Mouse (Mus musculus) liver, embryonic 12.5 days (tissue): ENCODE data around the gene Tmed6. TPM values are rescaled to one million over a fixed set of nuclear protein-coding genes. Genes with fewer than 3 reads are reported as not detected.

Experiments used
- ATAC-seq: fragments of 200-750 bp; cut with Nextera tagmentation; 2 replicates; pipeline ENCODE4 v1.8.0; 2017; ENCODE audit warnings: moderate number of reproducible peaks, mild to moderate bottlenecking, moderate library complexity
- H3K27ac ChIP-seq: fragments of 300-500 bp; sonication (generic); 2 replicates; pipeline ENCODE4 v1.5.1; 2016; ENCODE audit warnings: mild to moderate bottlenecking
- H3K27me3 ChIP-seq: fragments of 300-500 bp; sonication (generic); replicated peaks from 2 replicates; pipeline ENCODE4 v1.6.1; 2016; ENCODE audit warnings: mild to moderate bottlenecking, moderate library complexity
- H3K36me3 ChIP-seq: fragments of 300-500 bp; sonication (generic); 2 replicates; pipeline ENCODE4 v1.6.1; 2016; ENCODE audit warnings: mild to moderate bottlenecking, moderate library complexity
- H3K4me1 ChIP-seq: fragments of 300-500 bp; sonication (generic); 2 replicates; pipeline ENCODE4 v1.6.1; 2016
- H3K4me2 ChIP-seq: fragments of 300-500 bp; sonication (generic); 2 replicates; pipeline ENCODE4 v1.6.1; 2016; ENCODE audit warnings: mild to moderate bottlenecking, moderate library complexity
- H3K4me3 ChIP-seq: fragments of 300-500 bp; sonication (generic); 2 replicates; pipeline ENCODE4 v1.5.1; 2016; ENCODE audit warnings: mild to moderate bottlenecking, moderate library complexity
- H3K9ac ChIP-seq: fragments of 300-500 bp; sonication (generic); 2 replicates; pipeline ENCODE4 v1.6.1; 2016; ENCODE audit warnings: mild to moderate bottlenecking, moderate library complexity
- H3K9me3 ChIP-seq: fragments of 300-500 bp; sonication (generic); replicated peaks from 2 replicates; pipeline ENCODE4 v1.6.1; 2016; ENCODE audit warnings: mild to moderate bottlenecking, moderate library complexity
- WGBS: fragments of 180-500 bp; shearing (Covaris S2); methylation state at CpG from one replicate; pipeline ENCODE4 v1.1.7; 2016; ENCODE audit not compliant: insufficient replicate concordance; 5-methylcytosine and 5-hydroxymethylcytosine counted together
- polyA plus RNA-seq: library from polyadenylated mRNA; unstranded; fragments of >200 nt; fragmentation: Nextera tagmentation; extraction: Ambion mirVana; gene quantifications from 2 replicates; pipeline ENCODE4 v1.2.1, GENCODE M21; 2016

The Tmed6 gene
- polyA plus RNA-seq, 1 experiment from 2014 or later: 5.7 TPM

GRCm38 (mm10) chr8:107100635-107101034 lies 35.2 kb upstream of the Tmed6 start:
- Histone ChIP-seq H3K9me3 (no peaks in the 10 kb centered on the region), H3K9ac (no peak overlapping the region), H3K36me3 (no peaks in the 10 kb centered on the region), H3K27me3 (no peaks in the 10 kb centered on the region), H3K4me3 (no peak overlapping the region), H3K27ac (no peak overlapping the region), H3K4me2 (no peak overlapping the region), H3K4me1 (peaks cover 5% of the 10 kb centered on the region)
- no peak for ATAC-seq
- 73% methylated on average over 2 of the region's 2 CpGs for WGBS

- H3K27ac ChIP-seq: peak within 1 kb of the TSS; percentile 96
- 3% methylated on average over 39 of the region's 39 CpGs for WGBS
- H3K27me3 ChIP-seq: no peaks in the 10 kb centered on the region
- peaks cover 33% of the 10 kb centered on the region for H3K4me1 ChIP-seq
- peak within 1 kb of the TSS; percentile 80 for H3K4me2 ChIP-seq
- peaks cover 32% of the 10 kb centered on the region for H3K36me3 ChIP-seq
- peak within 1 kb of the TSS; percentile 95 for H3K9ac ChIP-seq
- peak within 1 kb of the TSS; percentile 87 for H3K4me3 ChIP-seq
- no peaks in the 10 kb centered on the region for H3K9me3 ChIP-seq
- peak; percentile 92 for ATAC-seq
Observed at GRCm38 (mm10) chr8:107096366-107097036, 31.1 kb upstream of the Tmed6 start, which contains the start of gene Terf2. Gene Terf2 (minus strand): TSS chr8:107096547.

GRCm38 (mm10) chr8:107095717-107096365 lies 30.4 kb upstream of the Tmed6 start:
- Histone ChIP-seq H3K27ac (peak overlapping the region; percentile 96), H3K9me3 (no peaks in the 10 kb centered on the region), H3K4me3 (peak overlapping the region; percentile 87), H3K4me2 (peak overlapping the region; percentile 80), H3K27me3 (no peaks in the 10 kb centered on the region), H3K4me1 (peaks cover 33% of the 10 kb centered on the region), H3K36me3 (peaks cover 39% of the 10 kb centered on the region), H3K9ac (peak overlapping the region; percentile 95)
- no peak for ATAC-seq
- 1% methylated on average over 43 of the region's 53 CpGs for WGBS

- WGBS: 88% methylated on average over 7 of the region's 7 CpGs
- no peak overlapping the region for H3K4me3 ChIP-seq
- H3K27me3 ChIP-seq: no peaks in the 10 kb centered on the region
- peaks cover 28% of the 10 kb centered on the region for H3K4me1 ChIP-seq
- peaks cover 89% of the 10 kb centered on the region for H3K36me3 ChIP-seq
- H3K27ac ChIP-seq: no peak overlapping the region
- no peak overlapping the region for H3K9ac ChIP-seq
- ATAC-seq: no peak
- no peaks in the 10 kb centered on the region for H3K9me3 ChIP-seq
- no peak overlapping the region for H3K4me2 ChIP-seq
Observed at GRCm38 (mm10) chr8:107090531-107090930, 25.1 kb upstream of the Tmed6 start.

- Histone ChIP-seq H3K4me2 (no peak overlapping the region), H3K27ac (no peak overlapping the region), H3K4me3 (no peak overlapping the region), H3K27me3 (no peaks in the 10 kb centered on the region), H3K9ac (no peak overlapping the region), H3K36me3 (peaks cover 96% of the 10 kb centered on the region), H3K9me3 (no peaks in the 10 kb centered on the region), H3K4me1 (peaks cover 8% of the 10 kb centered on the region)
- 87% methylated on average over 5 of the region's 5 CpGs for WGBS
- ATAC-seq: no peak
Observed at GRCm38 (mm10) chr8:107088526-107089063, 23.2 kb upstream of the Tmed6 start.

GRCm38 (mm10) chr8:107086018-107086417 lies 20.6 kb upstream of the Tmed6 start:
- 94% methylated on average over 5 of the region's 5 CpGs for WGBS
- H3K27ac ChIP-seq: no peak overlapping the region
- no peaks in the 10 kb centered on the region for H3K4me1 ChIP-seq
- no peak overlapping the region for H3K4me3 ChIP-seq
- H3K27me3 ChIP-seq: no peaks in the 10 kb centered on the region
- H3K9me3 ChIP-seq: no peaks in the 10 kb centered on the region
- no peak overlapping the region for H3K4me2 ChIP-seq
- no peak for ATAC-seq
- peaks cover 96% of the 10 kb centered on the region for H3K36me3 ChIP-seq
- no peak overlapping the region for H3K9ac ChIP-seq

- Histone ChIP-seq H3K27me3 (no peaks in the 10 kb centered on the region), H3K4me2 (no peak overlapping the region), H3K9ac (no peak overlapping the region), H3K4me3 (no peak overlapping the region), H3K4me1 (no peaks in the 10 kb centered on the region), H3K27ac (no peak overlapping the region), H3K9me3 (no peaks in the 10 kb centered on the region), H3K36me3 (peaks cover 96% of the 10 kb centered on the region)
- ATAC-seq: no peak
- WGBS: 88% methylated on average over 17 of the region's 17 CpGs
Observed at GRCm38 (mm10) chr8:107085358-107085757, 19.9 kb upstream of the Tmed6 start.

GRCm38 (mm10) chr8:107076239-107076888 lies 10.9 kb upstream of the Tmed6 start:
- Histone ChIP-seq H3K27me3 (no peaks in the 10 kb centered on the region), H3K4me1 (peaks cover 7% of the 10 kb centered on the region; the same call in 1 of the 2 replicates), H3K36me3 (peaks cover 98% of the 10 kb centered on the region), H3K27ac (no peak overlapping the region), H3K9me3 (no peaks in the 10 kb centered on the region), H3K4me2 (no peak overlapping the region), H3K9ac (no peak overlapping the region), H3K4me3 (no peak overlapping the region)
- ATAC-seq: no peak
- 78% methylated on average over 7 of the region's 7 CpGs for WGBS

- H3K36me3 ChIP-seq: peaks cover 98% of the 10 kb centered on the region
- no peak overlapping the region for H3K27ac ChIP-seq
- peaks cover 7% of the 10 kb centered on the region; the same call in 1 of the 2 replicates for H3K4me1 ChIP-seq
- no peaks in the 10 kb centered on the region for H3K27me3 ChIP-seq
- H3K4me3 ChIP-seq: no peak overlapping the region
- H3K4me2 ChIP-seq: no peak overlapping the region
- H3K9ac ChIP-seq: no peak overlapping the region
- no peaks in the 10 kb centered on the region for H3K9me3 ChIP-seq
- 71% methylated on average over 1 of the region's 1 CpGs for WGBS
- no peak for ATAC-seq
Observed at GRCm38 (mm10) chr8:107074128-107074527, 8.7 kb upstream of the Tmed6 start.

GRCm38 (mm10) chr8:107073706-107074105 lies 8.3 kb upstream of the Tmed6 start:
- WGBS: 73% methylated on average over 4 of the region's 4 CpGs
- Histone ChIP-seq H3K4me3 (no peak overlapping the region), H3K4me1 (peaks cover 7% of the 10 kb centered on the region; the same call in 1 of the 2 replicates), H3K4me2 (no peak overlapping the region), H3K9ac (no peak overlapping the region), H3K9me3 (no peaks in the 10 kb centered on the region), H3K27me3 (no peaks in the 10 kb centered on the region), H3K27ac (no peak overlapping the region), H3K36me3 (peaks cover 97% of the 10 kb centered on the region)
- ATAC-seq: no peak

GRCm38 (mm10) chr8:107062613-107063012 lies 2.8 kb downstream of the Tmed6 start:
- peaks cover 30% of the 10 kb centered on the region for H3K36me3 ChIP-seq
- no peak overlapping the region for H3K27ac ChIP-seq
- no peak overlapping the region for H3K9ac ChIP-seq
- peaks cover 22% of the 10 kb centered on the region for H3K4me1 ChIP-seq
- ATAC-seq: no peak
- WGBS: 57% methylated on average over 1 of the region's 1 CpGs
- no peak overlapping the region for H3K4me3 ChIP-seq
- no peaks in the 10 kb centered on the region for H3K27me3 ChIP-seq
- H3K9me3 ChIP-seq: no peaks in the 10 kb centered on the region
- H3K4me2 ChIP-seq: no peak overlapping the region

- H3K36me3 ChIP-seq: peaks cover 63% of the 10 kb centered on the region
- H3K9me3 ChIP-seq: no peaks in the 10 kb centered on the region; the same call in 1 of the 2 replicates
- peak overlapping the region; percentile 60 for H3K27ac ChIP-seq
- no peaks in the 10 kb centered on the region for H3K27me3 ChIP-seq
- peak; percentile 51 for ATAC-seq
- H3K9ac ChIP-seq: peak overlapping the region; percentile 91
- WGBS: under 1% methylated on average over 33 of the region's 33 CpGs
- peak overlapping the region; percentile 96 for H3K4me3 ChIP-seq
- peaks cover 31% of the 10 kb centered on the region for H3K4me1 ChIP-seq
- H3K4me2 ChIP-seq: peak overlapping the region; percentile 91
Observed at GRCm38 (mm10) chr8:107056973-107057369, 8.5 kb downstream of the Tmed6 start.
